Mouse (Mus musculus): Measurements from ENCODE around the gene Hmcn1.

The Hmcn1 gene

GRCm38 (mm10) chr1:150993162-150994064 is at the start of gene Hmcn1:
TSS of gene Hmcn1 (minus strand) at chr1:150993435.
- in situ Hi-C loops (cut with MboI; ENCODE audit: low sequenced_read_pairs): no loop called here

- in situ Hi-C loops (cut with MboI; ENCODE audit: low sequenced_read_pairs): loop anchor here (25.0 kb wide), 1 partner anchor 671 kb away; no protein-coding TSS in a partner anchor
Measured at GRCm38 (mm10) chr1:151040945-151041649, 47.9 kb upstream of the Hmcn1 start.

DNA sequence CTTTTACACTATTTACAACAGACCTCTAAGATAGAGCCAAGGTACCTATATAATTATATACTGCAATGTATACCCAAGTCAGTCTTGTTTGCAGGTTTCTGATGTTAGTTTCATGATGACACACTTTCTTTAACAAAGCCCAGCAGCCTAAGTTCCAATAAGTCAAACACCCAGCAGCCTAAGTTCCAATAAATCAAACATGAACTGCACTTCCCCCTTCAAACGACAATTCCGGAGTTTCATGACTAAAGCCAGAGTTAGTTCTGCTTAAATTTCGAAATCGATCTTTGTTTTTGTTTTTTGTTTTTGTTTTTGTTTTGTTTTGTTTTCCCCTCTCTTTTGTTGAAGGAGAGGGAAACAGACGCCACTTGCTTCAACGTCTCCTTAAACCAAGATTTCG is 47.1 kb upstream of the Hmcn1 start:
- in situ Hi-C loops (cut with MboI; ENCODE audit: low sequenced_read_pairs): loop anchor here (25.0 kb wide), 1 partner anchor 672 kb away; no protein-coding TSS in a partner anchor

- in situ Hi-C loops (cut with MboI; ENCODE audit: low sequenced_read_pairs): loop anchor here (25.0 kb wide), 1 partner anchor 673 kb away; no protein-coding TSS in a partner anchor
Measured at GRCm38 (mm10) chr1:151039189-151039588, 46.0 kb upstream of the Hmcn1 start.

DNA sequence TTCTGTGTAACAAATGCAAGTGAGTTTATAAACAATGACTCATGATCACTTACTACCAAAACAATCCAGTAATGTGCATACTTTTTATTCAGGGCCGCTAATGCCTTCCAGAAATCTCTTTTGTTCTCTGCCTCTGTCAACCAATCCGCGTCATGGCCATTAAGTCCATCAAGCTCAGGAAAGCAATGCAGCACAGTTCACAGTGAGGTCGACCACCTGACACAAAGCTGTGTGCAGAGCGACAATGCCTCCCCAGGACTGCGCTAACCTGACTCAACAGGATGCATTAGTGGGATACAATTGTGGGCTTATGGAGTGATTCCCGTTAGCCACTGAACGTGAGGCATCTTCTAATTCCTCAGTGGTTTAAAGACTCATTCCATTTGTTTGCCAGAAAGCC is 45.3 kb upstream of the Hmcn1 start:
- in situ Hi-C loops (cut with MboI; ENCODE audit: low sequenced_read_pairs): loop anchor here (25.0 kb wide), 1 partner anchor 674 kb away; no protein-coding TSS in a partner anchor

- in situ Hi-C loops (cut with MboI; ENCODE audit: low sequenced_read_pairs): loop anchor here (25.0 kb wide), 1 partner anchor 676 kb away; no protein-coding TSS in a partner anchor
Measured at GRCm38 (mm10) chr1:151036405-151036985, 43.3 kb upstream of the Hmcn1 start.

- in situ Hi-C loops (cut with MboI; ENCODE audit: low sequenced_read_pairs): loop anchor here (25.0 kb wide), 1 partner anchor 677 kb away; no protein-coding TSS in a partner anchor
Measured at GRCm38 (mm10) chr1:151035766-151036165, 42.5 kb upstream of the Hmcn1 start.

DNA sequence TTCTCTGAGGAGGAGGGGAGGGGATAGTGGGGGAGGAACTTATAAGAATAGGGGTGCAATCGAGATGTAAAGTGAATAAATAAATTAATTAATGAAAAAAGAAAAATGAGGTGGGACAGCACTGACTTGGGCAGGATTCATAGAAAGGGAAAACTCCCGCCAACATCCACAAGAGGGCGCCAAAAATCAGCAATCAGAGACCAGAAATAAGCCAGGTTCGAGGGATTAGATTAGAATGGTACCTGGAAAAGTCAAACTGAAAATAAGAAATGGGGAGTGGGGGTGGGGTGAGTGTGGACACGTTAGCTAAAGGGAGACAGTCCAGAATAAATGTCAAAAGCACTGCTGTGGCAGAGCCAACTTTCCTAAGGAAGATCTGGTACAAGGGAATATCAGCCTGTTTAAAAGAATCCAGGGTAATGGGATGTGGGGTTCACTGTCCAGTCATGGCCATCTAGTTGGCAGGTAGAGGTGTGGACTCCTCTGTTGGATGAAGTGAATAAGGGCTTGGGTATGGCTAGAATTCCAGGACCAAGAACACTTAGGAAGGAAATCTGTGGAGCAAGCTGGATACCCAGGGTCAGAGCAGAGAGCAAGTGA is 41.9 kb upstream of the Hmcn1 start:
- in situ Hi-C loops (cut with MboI; ENCODE audit: low sequenced_read_pairs): loop anchor here (25.0 kb wide), 1 partner anchor 677 kb away; no protein-coding TSS in a partner anchor

DNA sequence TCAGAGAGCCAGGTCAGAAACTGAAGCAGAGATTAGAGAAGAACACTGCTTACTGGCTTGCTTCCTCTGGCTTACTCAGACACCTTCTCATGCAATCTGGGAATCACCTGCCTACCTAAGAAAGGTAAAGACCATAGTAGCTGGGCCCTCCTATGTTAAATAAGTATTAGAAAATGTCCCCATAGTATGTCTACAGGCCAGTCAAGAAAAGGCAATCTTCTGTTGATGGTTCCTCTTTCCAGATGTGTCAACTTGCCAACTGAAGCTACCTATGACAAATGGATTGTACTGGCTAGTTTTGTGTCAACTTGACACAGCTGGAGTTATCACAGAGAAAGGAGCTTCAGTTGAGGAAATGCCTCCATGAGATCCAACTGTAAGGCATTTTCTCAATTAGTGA is 40.1 kb upstream of the Hmcn1 start:
- in situ Hi-C loops (cut with MboI; ENCODE audit: low sequenced_read_pairs): loop anchor here (25.0 kb wide), 1 partner anchor 679 kb away; no protein-coding TSS in a partner anchor

- in situ Hi-C loops (cut with MboI; ENCODE audit: low sequenced_read_pairs): loop anchor here (25.0 kb wide), 1 partner anchor 681 kb away; no protein-coding TSS in a partner anchor
Measured at GRCm38 (mm10) chr1:151031581-151031980, 38.3 kb upstream of the Hmcn1 start.

GRCm38 (mm10) chr1:151031086-151031485 is 37.9 kb upstream of the Hmcn1 start:
- in situ Hi-C loops (cut with MboI; ENCODE audit: low sequenced_read_pairs): loop anchor here (25.0 kb wide), 1 partner anchor 681 kb away; no protein-coding TSS in a partner anchor

DNA sequence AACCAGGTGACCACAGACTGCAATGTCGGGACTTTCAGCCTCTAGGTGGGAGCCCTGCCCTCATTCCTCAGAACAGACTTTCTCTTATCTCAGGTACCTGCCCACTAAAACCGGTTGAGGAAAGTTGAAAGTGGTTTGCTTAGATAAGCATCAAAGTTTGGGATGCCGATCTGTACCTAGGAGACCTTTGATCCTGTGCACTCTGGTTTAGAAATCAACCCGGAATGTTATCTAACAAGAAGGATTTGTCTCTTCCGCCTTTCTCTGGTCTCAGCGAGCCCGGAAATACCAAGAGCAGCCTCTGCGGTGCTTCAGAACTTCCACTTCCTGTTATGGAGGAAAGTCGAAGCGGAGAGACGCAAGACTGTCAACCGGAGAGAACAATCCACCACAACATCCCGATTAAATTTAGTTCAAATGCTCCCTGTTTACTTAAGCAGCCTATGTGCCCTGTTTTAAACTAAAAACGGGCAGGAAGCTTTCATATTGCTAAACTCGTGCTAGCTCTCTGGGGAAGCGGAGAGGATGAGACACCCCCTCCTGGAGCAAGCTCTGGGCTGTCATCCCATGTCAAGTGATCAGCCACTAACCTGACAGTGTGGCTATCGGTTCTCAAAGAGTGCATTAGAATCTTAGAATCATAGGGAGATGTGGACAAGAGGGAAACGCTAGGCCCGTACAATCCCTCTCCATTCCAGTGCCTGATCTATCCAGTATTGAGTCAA is 32.0 kb upstream of the Hmcn1 start:
- in situ Hi-C loops (cut with MboI; ENCODE audit: low sequenced_read_pairs): loop anchor here (25.0 kb wide), 1 partner anchor 687 kb away; no protein-coding TSS in a partner anchor

DNA sequence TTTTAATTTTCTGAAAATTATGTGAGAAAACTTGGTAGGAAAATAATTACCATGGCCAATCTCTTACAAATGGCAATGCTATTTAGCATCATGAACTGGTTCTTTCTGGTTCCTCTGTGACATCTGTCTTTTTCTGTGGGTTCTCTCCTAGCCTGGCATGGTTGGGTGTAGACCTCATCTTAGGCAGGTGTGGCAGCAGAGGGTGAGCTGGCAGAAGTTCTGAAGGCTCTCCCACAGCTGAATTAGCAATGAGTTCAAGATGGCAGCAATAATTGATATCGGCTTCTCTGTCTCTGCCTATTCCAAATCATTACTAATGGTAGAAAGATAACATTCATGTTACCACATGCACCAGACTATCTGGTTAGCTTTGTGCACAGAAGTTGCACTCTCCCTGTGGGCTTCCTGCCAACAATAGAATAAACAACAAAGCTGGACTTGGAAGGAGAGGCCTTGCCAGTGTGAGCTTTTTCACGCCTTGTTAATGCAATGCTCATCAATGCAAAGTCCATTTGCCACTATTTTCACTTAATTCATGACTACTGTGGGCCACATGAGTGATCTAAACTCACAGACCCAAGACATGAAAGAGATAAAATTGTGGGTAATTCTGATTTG is 26.1 kb upstream of the Hmcn1 start:
- in situ Hi-C loops (cut with MboI; ENCODE audit: low sequenced_read_pairs): no loop called here

DNA sequence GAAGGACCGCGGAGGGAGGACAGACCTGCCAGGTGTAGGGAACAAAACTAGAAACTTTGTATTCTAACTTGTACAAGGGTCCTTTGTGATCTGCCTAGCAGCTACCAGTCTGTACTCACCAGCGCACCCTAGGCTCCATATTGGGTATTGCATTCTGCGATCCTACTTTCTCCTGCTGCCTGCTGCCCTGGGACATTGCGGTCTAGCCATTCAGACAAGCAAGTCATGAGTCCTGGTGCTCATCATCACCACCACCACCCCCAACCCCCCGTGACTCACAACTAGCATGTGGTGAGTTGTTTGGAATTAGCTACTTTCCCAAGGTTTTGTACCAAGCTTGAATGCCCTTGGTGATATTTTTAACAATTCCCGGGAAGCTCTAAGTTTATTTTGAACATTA is 17.8 kb upstream of the Hmcn1 start:
- in situ Hi-C loops (cut with MboI; ENCODE audit: low sequenced_read_pairs): no loop called here

DNA sequence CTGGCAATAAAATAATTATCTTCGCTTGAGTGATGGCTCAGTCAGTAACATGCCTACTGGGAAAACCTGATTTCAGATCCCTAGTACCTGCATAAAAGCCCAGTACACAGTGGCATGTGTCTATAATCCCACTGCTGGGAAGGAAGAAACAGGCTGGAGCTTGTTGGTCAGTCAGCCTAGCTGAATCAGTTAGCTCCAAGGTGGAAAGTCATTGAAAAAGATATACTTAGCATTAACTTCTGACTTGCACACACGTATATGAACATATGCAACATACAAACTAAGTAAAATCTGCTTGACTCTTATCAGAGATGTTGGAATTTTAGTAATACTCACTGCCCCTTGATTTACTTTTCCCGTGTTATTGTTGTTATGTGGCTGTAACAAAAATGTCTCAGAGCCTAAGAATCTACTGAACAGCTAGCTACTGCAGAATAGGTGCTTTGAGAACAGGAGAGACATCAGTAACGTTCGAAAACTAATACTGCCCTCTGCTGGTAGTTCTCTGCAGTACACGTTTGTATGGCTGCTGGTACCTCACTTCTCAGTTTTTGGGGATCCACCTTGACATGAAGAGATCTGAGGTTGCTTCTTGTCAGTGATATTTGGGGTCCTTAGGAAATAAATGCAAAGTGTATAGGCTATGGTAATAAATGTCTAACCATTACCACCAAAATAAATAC is 16.0 kb upstream of the Hmcn1 start:
- in situ Hi-C loops (cut with MboI; ENCODE audit: low sequenced_read_pairs): no loop called here

DNA sequence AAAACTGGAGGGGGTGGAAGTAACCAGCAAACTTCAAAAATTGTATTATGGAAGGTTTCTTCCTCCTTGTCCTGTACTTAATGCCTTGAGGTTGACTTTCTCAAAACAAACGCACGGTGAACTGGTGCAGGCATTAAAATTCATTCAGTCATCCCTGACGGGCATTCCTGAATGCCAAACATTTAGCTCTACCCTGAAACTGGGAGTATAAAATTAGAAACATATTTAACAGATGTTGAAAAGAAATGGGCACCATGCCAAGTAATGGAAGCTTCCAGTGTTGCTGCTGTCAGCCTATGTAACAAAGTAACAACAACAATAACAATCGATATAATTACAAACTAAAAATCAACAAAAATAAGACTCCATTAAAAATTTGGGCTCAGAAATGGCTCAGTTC is 14.5 kb upstream of the Hmcn1 start:
- in situ Hi-C loops (cut with MboI; ENCODE audit: low sequenced_read_pairs): no loop called here

DNA sequence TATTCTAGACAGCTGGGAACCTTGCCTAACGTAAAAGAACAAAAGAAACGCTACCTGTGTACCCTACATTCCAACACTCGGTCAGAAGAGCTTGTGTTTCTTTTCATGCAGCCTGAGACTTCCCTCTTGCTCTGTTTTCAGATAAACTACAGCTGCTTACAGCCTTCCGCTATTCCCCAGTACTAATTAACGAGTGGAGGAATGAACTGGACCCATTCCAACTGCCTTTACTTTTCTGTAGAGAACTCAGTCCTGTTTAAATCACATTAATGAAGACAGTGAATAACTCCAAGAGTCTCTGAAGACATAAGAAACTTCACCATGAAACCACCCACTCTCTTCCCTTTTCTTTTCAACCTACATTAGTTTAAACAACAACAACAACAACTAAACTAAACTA is 10.8 kb upstream of the Hmcn1 start:
- in situ Hi-C loops (cut with MboI; ENCODE audit: low sequenced_read_pairs): no loop called here

DNA sequence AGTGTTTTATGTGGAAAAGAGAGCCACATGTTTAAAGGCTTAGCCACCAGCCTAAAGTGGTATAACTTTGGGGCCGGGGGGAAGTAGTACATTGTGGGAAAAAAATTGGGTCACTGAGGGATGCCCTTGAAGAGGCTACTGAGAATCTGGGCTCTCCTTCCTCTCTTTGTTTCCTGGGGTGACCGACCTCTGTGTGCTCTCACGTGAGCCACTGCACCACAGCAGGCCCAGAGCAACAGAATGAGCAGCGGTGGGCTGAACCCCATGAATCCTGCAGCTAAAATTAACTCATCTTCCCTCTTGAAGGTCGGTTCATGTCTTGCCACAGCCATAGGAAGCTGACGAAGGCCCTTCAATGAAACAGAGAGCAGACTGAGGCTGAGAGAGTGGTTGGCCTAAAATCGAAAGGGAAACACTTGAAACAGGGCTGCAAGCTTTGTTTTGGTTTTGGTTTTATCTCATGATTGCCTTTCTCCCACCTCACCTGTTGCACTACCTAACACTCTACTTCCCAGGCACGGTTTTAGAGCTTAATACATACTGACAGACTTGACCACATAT is 8.7 kb upstream of the Hmcn1 start:
- in situ Hi-C loops (cut with MboI; ENCODE audit: low sequenced_read_pairs): no loop called here

Measured in CH12F3 (cell line).